Mouse (Mus musculus) C2C12 (cell line): ENCODE measurements around the gene Ddx39. TPM values are rescaled to one million over a fixed set of nuclear protein-coding genes. Genes with fewer than 3 reads are reported as not detected.

Source experiments
- H3K27me3 ChIP-seq: one replicate; pipeline ENCODE4 v1.6.1; 2011; ENCODE audit not compliant: control insufficient read depth, insufficient read depth, insufficient read length
- H3K36me3 ChIP-seq: one replicate; pipeline ENCODE4 v1.6.1; 2011; ENCODE audit not compliant: control insufficient read depth, insufficient read depth
- H3K4me3 ChIP-seq: one replicate; pipeline ENCODE4 v1.5.1; 2011; ENCODE audit warnings: mild to moderate bottlenecking, control low read depth; ENCODE audit not compliant: poor library complexity, insufficient read depth, severe bottlenecking
- H3K79me2 ChIP-seq: one replicate; pipeline ENCODE4 v1.6.1; 2011; ENCODE audit not compliant: control insufficient read depth, insufficient read depth
- H3K79me3 ChIP-seq: one replicate; pipeline ENCODE4 v1.6.1; 2011; ENCODE audit warnings: low read depth, control low read depth
- H3ac ChIP-seq: one replicate; pipeline ENCODE3; 2011; ENCODE audit warnings: low read depth; ENCODE audit not compliant: control insufficient read depth, insufficient read length
- CEBPB ChIP-seq: IDR thresholded peaks from one replicate; pipeline ENCODE4 v1.6.1; 2011; ENCODE audit warnings: low read depth, mild to moderate bottlenecking, control low read depth, moderate library complexity
- CTCF ChIP-seq: IDR thresholded peaks from one replicate; pipeline ENCODE4 v1.5.1; 2011; ENCODE audit not compliant: control insufficient read depth, insufficient read depth, insufficient read length
- FOSL1 ChIP-seq: IDR thresholded peaks from one replicate; pipeline ENCODE4 v1.8.0; 2011; ENCODE audit warnings: mild to moderate bottlenecking, low read length; ENCODE audit not compliant: poor library complexity, insufficient read depth, severe bottlenecking
- MAX ChIP-seq: IDR thresholded peaks from one replicate; pipeline ENCODE4 v1.6.1; 2011; ENCODE audit warnings: mild to moderate bottlenecking, control low read depth
- MYOD1 ChIP-seq: IDR thresholded peaks from one replicate; pipeline ENCODE4 v1.6.1; 2011; ENCODE audit warnings: low read depth; ENCODE audit not compliant: control insufficient read depth, insufficient read length
- MYOG ChIP-seq: IDR thresholded peaks from one replicate; pipeline ENCODE4 v1.6.1; 2011; ENCODE audit not compliant: control insufficient read depth, insufficient read length; ENCODE audit errors: extremely low read depth
- USF1 ChIP-seq: IDR thresholded peaks from one replicate; pipeline ENCODE4 v1.6.1; 2011; ENCODE audit warnings: low read depth, mild to moderate bottlenecking, control low read depth, moderate library complexity
- polyA plus RNA-seq: library from polyadenylated mRNA; unstranded; fragments of >200 nt; fragmentation: generic; extraction: Trizol; gene quantifications from one replicate; pipeline ENCODE4 v1.2.1, GENCODE M21; 2012; ENCODE audit warnings: missing spikeins

The Ddx39 gene
- polyA plus RNA-seq, 1 experiment = 271 TPM

GRCm38 (mm10) chr8:83668010-83668916 lies 46.7 kb upstream of the Ddx39 start:
- TF ChIP-seq USF1 (no peak), FOSL1 (no peak), MYOG (no peak), CEBPB (no peak), MAX (no peak), CTCF (peak; percentile 39), MYOD1 (no peak)
- Histone ChIP-seq H3K79me2 (no peaks in the 10 kb centered on the region), H3K27me3 (no peaks in the 10 kb centered on the region), H3K36me3 (peaks cover 8% of the 10 kb centered on the region), H3ac (no peak overlapping the region), H3K79me3 (no peaks in the 10 kb centered on the region), H3K4me3 (no peak overlapping the region)

- Histone ChIP-seq H3K36me3 (peaks cover 9% of the 10 kb centered on the region), H3K79me2 (no peaks in the 10 kb centered on the region), H3K4me3 (no peak overlapping the region), H3K79me3 (no peaks in the 10 kb centered on the region), H3ac (no peak overlapping the region), H3K27me3 (no peaks in the 10 kb centered on the region)
- TF ChIP-seq USF1 = no peak
- no peak for TF ChIP-seq MYOD1
- no peak for TF ChIP-seq CTCF
- TF ChIP-seq MYOG = no peak
- no peak for TF ChIP-seq CEBPB
- TF ChIP-seq FOSL1 = no peak
- TF ChIP-seq MAX = no peak
Measured at GRCm38 (mm10) chr8:83669013-83669412, 46.0 kb upstream of the Ddx39 start.

GRCm38 (mm10) chr8:83672936-83673335 lies 42.0 kb upstream of the Ddx39 start:
- Histone ChIP-seq H3ac (no peak overlapping the region), H3K79me2 (no peaks in the 10 kb centered on the region), H3K4me3 (no peak overlapping the region), H3K36me3 (peaks cover 9% of the 10 kb centered on the region), H3K27me3 (no peaks in the 10 kb centered on the region), H3K79me3 (no peaks in the 10 kb centered on the region)
- no peak for TF ChIP-seq FOSL1
- no peak for TF ChIP-seq CTCF
- TF ChIP-seq USF1 = no peak
- no peak for TF ChIP-seq MYOG
- no peak for TF ChIP-seq MYOD1
- TF ChIP-seq CEBPB = no peak
- TF ChIP-seq MAX = no peak

GRCm38 (mm10) chr8:83674497-83674896 lies 40.5 kb upstream of the Ddx39 start:
- no peak overlapping the region for H3ac ChIP-seq
- no peaks in the 10 kb centered on the region for H3K79me2 ChIP-seq
- peaks cover 9% of the 10 kb centered on the region for H3K36me3 ChIP-seq
- TF ChIP-seq CEBPB (no peak), MYOD1 (no peak), CTCF (no peak), MYOG (no peak), USF1 (no peak), FOSL1 (no peak), MAX (no peak)
- H3K79me3 ChIP-seq = no peaks in the 10 kb centered on the region
- H3K4me3 ChIP-seq = no peak overlapping the region
- H3K27me3 ChIP-seq = no peaks in the 10 kb centered on the region

- Histone ChIP-seq H3K4me3 (no peak overlapping the region), H3K79me2 (no peaks in the 10 kb centered on the region), H3K79me3 (no peaks in the 10 kb centered on the region), H3K27me3 (no peaks in the 10 kb centered on the region), H3ac (no peak overlapping the region), H3K36me3 (no peaks in the 10 kb centered on the region)
- no peak for TF ChIP-seq CTCF
Measured at GRCm38 (mm10) chr8:83679866-83680265, 35.1 kb upstream of the Ddx39 start.

GRCm38 (mm10) chr8:83680603-83681002 lies 34.4 kb upstream of the Ddx39 start:
- TF ChIP-seq CEBPB (no peak), CTCF (no peak), FOSL1 (no peak), USF1 (no peak), MYOD1 (no peak), MYOG (no peak), MAX (no peak)
- no peaks in the 10 kb centered on the region for H3K79me3 ChIP-seq
- H3ac ChIP-seq = no peak overlapping the region
- H3K79me2 ChIP-seq = no peaks in the 10 kb centered on the region
- H3K27me3 ChIP-seq = no peaks in the 10 kb centered on the region
- H3K4me3 ChIP-seq = no peak overlapping the region
- H3K36me3 ChIP-seq = no peaks in the 10 kb centered on the region
